Mouse (Mus musculus): Measurements from ENCODE around the gene Zfp512. TPM values are rescaled to one million over a fixed set of nuclear protein-coding genes. Genes with fewer than 3 reads are reported as not detected.
"Not testable (repeated sequence)": the region's sequence is repeated elsewhere in the genome, so short reads cannot be mapped to it uniquely, and the experiment has no call there.

Zfp512 gene
- polyA plus RNA-seq (2015; fragmentation: Nextera tagmentation; extraction: Ambion mirVana) = 94.8 and 106 TPM in 2 replicates

DNA sequence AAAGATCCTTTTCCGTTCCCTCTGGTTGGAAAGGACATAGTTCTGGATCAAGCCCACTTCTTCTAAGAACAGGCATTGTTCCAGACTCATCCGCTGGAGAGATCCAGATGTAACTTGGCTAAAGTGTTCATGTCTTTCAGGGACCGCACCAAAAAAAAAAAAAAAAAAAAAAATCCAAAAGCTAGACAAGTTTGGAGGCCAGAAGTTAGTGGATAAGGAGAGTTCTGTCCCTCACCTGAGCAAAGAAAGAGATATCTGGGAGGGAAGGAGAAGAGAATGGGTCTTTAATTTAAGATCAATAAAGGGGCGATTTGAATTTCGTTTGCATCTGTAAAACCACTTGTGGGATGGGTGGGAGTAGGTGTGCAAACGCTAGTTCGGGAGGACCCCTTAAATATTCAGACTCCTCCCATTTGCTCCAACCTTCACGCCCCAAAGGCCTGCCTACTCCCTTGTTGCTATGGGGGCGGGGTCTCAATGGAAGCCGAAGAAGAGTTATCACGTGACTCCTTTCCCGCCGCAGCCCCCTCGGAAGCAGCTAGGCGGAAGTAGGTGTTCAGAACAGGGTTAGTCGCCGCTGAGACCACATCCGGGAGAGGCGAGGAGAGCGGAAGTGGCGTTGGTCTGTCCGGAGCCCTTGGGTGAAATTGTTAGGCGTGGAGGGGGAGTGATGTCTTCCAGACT is at the start of gene Zfp512:
Gene Zfp512 (plus strand): TSS at position 554 of the 684 bp plus-strand sequence.
- H3K27ac ChIP-seq = 0 out of 2 replicates have a peak within 1 kb of the TSS, but pooled peaks have one; percentile 8
- H3K4me3 ChIP-seq = peak within 1 kb of the TSS; percentile 52
- WGBS = 7% methylated on average over 23 of the region's 23 CpGs

DNA sequence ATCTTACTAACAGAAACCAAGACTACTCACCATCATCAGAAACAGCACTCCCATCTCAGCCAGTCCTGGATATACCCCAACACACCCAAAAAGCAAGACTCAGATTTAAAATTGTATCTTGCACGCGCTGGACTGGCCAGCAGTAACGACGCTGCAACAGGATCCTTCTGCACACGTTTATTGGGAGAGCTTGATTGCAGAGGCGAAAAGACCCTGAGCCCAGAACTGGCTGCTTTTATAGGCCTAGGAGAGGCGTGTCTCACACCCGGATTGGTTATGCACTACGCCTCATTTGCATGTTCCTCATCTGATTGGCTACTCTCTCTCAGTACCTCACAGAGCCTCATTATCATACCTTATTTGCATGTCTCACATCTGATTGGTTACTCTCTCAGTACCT is 17.5 kb upstream of the Zfp512 start:
- H3K27me3 ChIP-seq; H3K4me2 ChIP-seq; H3K27ac ChIP-seq; H3K9ac ChIP-seq; H3K9me3 ChIP-seq (replicated peaks); H3K4me1 ChIP-seq; ATAC-seq; H3K4me3 ChIP-seq; H3K36me3 ChIP-seq (ENCODE audit: poor library complexity, severe bottlenecking): not testable (repeated sequence)
- 93% methylated on average over 9 of the region's 9 CpGs for WGBS

More for the DNA sequence above, at the start of gene Zfp512:
- H3K4me2 ChIP-seq = peak within 1 kb of the TSS; percentile 87
- no peaks in the 10 kb centered on the region for H3K27me3 ChIP-seq
- H3K4me1 ChIP-seq = peaks cover 19% of the 10 kb centered on the region
- ATAC-seq = peak; percentile 99
- H3K36me3 ChIP-seq (ENCODE audit: poor library complexity, severe bottlenecking) = no peaks in the 10 kb centered on the region
- H3K9ac ChIP-seq = peak within 1 kb of the TSS; percentile 73
- no peaks in the 10 kb centered on the region for H3K9me3 ChIP-seq (replicated peaks)

DNA sequence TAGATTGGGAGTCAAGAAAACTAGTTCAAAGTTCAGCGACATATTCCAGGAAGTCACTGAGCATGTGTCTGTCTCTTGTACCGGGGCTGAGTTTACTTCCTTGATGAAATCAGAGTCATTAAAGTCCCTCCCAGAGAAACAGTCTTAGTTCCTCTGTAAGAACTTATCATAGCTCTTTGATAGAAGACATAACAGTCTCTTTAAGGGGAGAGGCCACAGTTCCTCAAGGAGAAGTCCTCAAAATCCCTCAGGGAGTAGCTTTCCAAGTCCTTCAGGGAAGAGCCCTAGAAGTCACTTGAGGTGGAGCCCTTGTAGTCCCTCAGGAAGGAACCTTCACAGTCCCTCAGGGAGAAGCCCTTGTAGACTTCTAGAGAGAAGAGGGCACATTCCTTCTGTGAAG is 895 bp upstream of the Zfp512 start:
- no peak overlapping the region for H3K4me3 ChIP-seq

DNA sequence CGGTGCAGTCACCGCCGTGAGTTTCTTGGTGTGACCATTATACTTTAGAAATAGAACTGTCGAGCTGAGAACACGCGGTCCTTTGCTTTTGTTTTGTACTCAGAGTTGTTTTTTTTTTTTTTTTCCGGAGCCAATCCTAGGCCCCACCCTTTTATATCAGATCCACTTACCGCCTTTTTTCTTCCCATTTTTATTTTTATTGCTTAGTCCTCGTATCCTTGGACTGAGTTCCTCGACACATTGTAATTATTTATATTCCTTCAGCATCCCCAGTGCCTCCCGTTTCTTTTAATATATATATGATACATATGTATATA is 289 bp downstream of the Zfp512 start:
- peak overlapping the region; percentile 87 for H3K4me2 ChIP-seq
- 0% methylated on average over 11 of the region's 11 CpGs for WGBS
- H3K27me3 ChIP-seq = no peaks in the 10 kb centered on the region
- H3K27ac ChIP-seq = no peak overlapping the region
- peak overlapping the region; percentile 73 for H3K9ac ChIP-seq
- ATAC-seq = 0 out of 2 replicates have a peak, but pooled peaks have one; percentile 9
- no peaks in the 10 kb centered on the region for H3K9me3 ChIP-seq (replicated peaks)
- H3K4me1 ChIP-seq = peaks cover 19% of the 10 kb centered on the region
- H3K4me3 ChIP-seq = peak overlapping the region; percentile 52
- H3K36me3 ChIP-seq (ENCODE audit: poor library complexity, severe bottlenecking) = no peaks in the 10 kb centered on the region

More for the DNA sequence above, 895 bp upstream of the Zfp512 start:
- 95% methylated on average over 2 of the region's 2 CpGs for WGBS
- no peaks in the 10 kb centered on the region for H3K27me3 ChIP-seq
- H3K4me1 ChIP-seq = peaks cover 19% of the 10 kb centered on the region
- H3K9me3 ChIP-seq (replicated peaks) = no peaks in the 10 kb centered on the region
- H3K4me2 ChIP-seq = no peak overlapping the region
- H3K27ac ChIP-seq = no peak overlapping the region
- no peaks in the 10 kb centered on the region for H3K36me3 ChIP-seq (ENCODE audit: poor library complexity, severe bottlenecking)
- no peak for ATAC-seq
- H3K9ac ChIP-seq = no peak overlapping the region

DNA sequence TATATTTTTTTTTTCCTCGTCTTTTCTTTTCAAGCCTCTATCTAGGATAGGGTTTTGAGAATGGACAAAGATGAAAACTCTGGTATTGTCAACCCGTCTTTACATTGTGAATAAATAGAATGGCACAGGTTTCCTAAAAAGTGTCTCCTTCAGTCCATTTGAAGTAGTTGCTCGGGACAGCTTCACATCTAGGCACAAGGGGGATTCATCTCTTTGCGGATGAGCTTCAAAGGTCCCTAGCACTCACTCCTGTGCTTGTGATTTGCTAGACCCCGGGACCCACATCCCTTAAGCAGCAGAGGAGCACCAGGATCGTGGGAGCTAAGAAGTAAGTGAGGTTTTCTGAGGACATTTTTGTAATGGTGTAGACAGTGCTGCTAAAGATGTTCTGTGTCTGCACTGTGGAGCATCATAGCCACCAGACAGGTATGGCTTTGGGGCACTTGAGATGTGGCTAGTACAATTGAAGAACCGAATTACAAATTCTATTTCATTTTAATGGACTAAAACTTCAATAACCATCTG is 717 bp downstream of the Zfp512 start:
- H3K36me3 ChIP-seq (ENCODE audit: poor library complexity, severe bottlenecking) = no peaks in the 10 kb centered on the region
- no peak for ATAC-seq
- peak overlapping the region; percentile 52 for H3K4me3 ChIP-seq
- no peaks in the 10 kb centered on the region for H3K9me3 ChIP-seq (replicated peaks)
- H3K27ac ChIP-seq = 0 out of 2 replicates have a peak overlapping the region, but pooled peaks have one; percentile 8
- H3K27me3 ChIP-seq = no peaks in the 10 kb centered on the region
- H3K9ac ChIP-seq = peak overlapping the region; percentile 73
- WGBS = 20% methylated on average over 7 of the region's 7 CpGs
- peak overlapping the region; percentile 87 for H3K4me2 ChIP-seq
- peaks cover 19% of the 10 kb centered on the region for H3K4me1 ChIP-seq

DNA sequence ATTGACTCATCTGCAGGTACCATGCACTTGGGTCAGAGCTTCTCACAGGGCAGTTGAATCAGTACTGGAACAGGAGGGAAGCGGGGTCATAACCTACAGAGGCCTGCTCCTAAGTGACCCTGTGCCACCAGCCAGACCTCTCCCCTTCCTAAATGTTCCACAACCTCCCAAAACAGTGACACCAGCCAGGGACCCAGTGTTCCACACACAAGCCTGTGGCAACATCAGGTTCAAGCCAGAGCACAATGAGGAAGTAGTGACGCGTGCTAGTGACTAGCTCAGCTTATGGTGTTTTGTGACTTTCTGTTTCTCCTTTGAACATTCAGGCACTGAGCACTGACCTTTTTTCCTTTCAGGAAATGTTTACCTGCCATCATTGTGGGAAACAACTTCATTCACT is 15.6 kb downstream of the Zfp512 start:
- Histone ChIP-seq H3K9me3 (replicated peaks) (no peaks in the 10 kb centered on the region), H3K4me1 (no peaks in the 10 kb centered on the region), H3K4me2 (no peak overlapping the region), H3K27ac (no peak overlapping the region), H3K4me3 (no peak overlapping the region), H3K27me3 (no peaks in the 10 kb centered on the region), H3K36me3 (ENCODE audit: poor library complexity, severe bottlenecking) (peaks cover 73% of the 10 kb centered on the region), H3K9ac (no peak overlapping the region)
- WGBS = 94% methylated on average over 3 of the region's 3 CpGs
- ATAC-seq = no peak

DNA sequence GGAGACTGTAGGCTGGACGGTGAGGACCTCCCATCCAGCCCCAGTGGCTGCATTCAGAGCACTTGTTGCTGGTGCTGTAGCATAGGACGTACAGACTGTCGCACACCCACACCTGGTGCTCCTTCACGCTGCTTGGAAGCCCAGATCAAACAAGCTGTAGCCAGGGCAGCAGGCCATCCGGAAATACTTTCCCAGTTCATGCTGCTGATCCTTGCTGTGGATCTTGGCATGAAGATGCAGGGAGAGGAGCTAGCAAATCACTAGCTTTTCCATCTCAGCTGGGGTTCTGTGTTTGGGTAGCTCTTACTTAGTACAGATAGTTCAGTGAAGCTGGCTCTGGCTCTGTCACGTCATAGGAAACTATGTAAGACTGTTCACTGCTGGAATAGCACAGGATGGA is 17.5 kb downstream of the Zfp512 start:
- H3K4me1 ChIP-seq = no peaks in the 10 kb centered on the region
- no peak overlapping the region for H3K4me3 ChIP-seq
- no peaks in the 10 kb centered on the region for H3K27me3 ChIP-seq
- ATAC-seq = no peak
- H3K27ac ChIP-seq = no peak overlapping the region
- no peak overlapping the region for H3K9ac ChIP-seq
- peaks cover 91% of the 10 kb centered on the region for H3K36me3 ChIP-seq (ENCODE audit: poor library complexity, severe bottlenecking)
- WGBS = 94% methylated on average over 6 of the region's 6 CpGs
- no peaks in the 10 kb centered on the region for H3K9me3 ChIP-seq (replicated peaks)
- H3K4me2 ChIP-seq = no peak overlapping the region

DNA sequence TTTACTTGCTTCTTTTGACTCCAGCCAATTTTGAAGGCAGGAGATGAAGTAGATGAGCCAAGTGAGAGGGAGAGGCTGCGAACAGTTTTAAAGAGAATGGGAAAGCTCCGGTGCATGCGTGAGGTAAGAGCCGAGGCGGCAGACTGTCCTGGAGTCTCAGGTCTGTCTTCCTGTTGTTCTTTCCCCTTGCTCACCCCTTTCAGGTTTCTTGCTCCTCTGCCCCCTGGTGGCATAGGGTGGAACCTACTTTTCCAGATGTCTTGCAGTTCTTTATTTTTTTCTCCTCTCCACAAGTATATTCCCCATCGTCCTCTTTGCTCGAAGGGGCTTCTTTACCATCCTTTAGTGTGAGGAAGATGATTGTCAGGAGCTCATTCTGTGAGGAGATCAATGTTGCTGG is 18.1 kb downstream of the Zfp512 start:
- no peak for ATAC-seq
- H3K4me3 ChIP-seq = no peak overlapping the region
- H3K36me3 ChIP-seq (ENCODE audit: poor library complexity, severe bottlenecking) = peaks cover 95% of the 10 kb centered on the region
- no peaks in the 10 kb centered on the region for H3K4me1 ChIP-seq
- no peak overlapping the region for H3K4me2 ChIP-seq
- H3K27me3 ChIP-seq = no peaks in the 10 kb centered on the region
- no peak overlapping the region for H3K9ac ChIP-seq
- WGBS = 63% methylated on average over 7 of the region's 7 CpGs
- H3K9me3 ChIP-seq (replicated peaks) = no peaks in the 10 kb centered on the region
- no peak overlapping the region for H3K27ac ChIP-seq

DNA sequence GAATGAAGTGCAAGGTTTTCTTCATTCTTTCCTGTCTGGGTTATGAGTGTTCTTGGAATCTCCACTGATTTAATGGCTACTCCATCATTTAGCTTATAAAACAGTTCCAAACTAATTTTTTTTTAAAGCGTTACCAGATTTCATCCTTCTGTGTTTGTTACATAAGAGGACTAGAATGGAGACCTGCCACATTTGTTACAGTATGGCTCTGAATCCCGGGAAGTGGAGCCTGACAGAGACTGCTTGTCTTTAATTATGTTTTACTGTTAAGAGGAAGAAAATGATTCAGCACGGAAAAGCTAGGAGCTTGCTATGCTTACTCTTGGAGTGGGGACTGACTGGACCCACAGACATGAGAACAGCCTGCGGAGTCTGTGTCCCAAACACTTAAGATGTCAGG is 28.3 kb downstream of the Zfp512 start:
- Histone ChIP-seq H3K27me3 (no peaks in the 10 kb centered on the region), H3K27ac (no peak overlapping the region), H3K9me3 (replicated peaks) (no peaks in the 10 kb centered on the region), H3K9ac (no peak overlapping the region), H3K4me3 (no peak overlapping the region), H3K36me3 (ENCODE audit: poor library complexity, severe bottlenecking) (peaks cover 74% of the 10 kb centered on the region), H3K4me1 (no peaks in the 10 kb centered on the region), H3K4me2 (no peak overlapping the region)
- 93% methylated on average over 4 of the region's 4 CpGs for WGBS
- ATAC-seq = no peak

DNA sequence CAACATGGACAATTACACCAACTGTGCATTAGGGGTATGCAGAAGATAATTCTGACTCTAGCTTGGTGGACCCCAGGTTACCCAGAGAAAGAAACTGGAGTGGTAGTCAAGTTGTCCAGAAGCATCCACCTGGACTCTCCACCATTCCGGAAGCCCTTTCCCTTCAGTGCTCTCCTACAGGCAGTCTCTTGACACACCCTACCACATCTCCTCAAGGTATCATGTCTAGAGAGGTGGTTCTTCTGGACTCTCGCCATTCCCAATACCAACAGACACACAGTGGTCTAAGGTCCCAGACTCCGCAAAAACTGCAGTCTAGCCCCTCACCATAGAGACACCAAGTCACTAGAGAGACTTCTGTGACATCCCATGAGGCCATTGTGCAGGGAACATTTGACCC is 33.2 kb downstream of the Zfp512 start, which contains the start of gene 4930548H24Rik:
Gene 4930548H24Rik (plus strand): TSS at position 301 of the 400 bp plus-strand sequence.
- Histone ChIP-seq H3K9me3 (replicated peaks) (no peaks in the 10 kb centered on the region), H3K4me3 (no peak within 1 kb of the TSS), H3K27ac (no peak within 1 kb of the TSS), H3K27me3 (no peaks in the 10 kb centered on the region), H3K4me2 (no peak within 1 kb of the TSS), H3K36me3 (ENCODE audit: poor library complexity, severe bottlenecking) (peaks cover 25% of the 10 kb centered on the region), H3K4me1 (no peaks in the 10 kb centered on the region), H3K9ac (no peak within 1 kb of the TSS)
- ATAC-seq = no peak
- 96% methylated on average over 3 of the region's 3 CpGs for WGBS

DNA sequence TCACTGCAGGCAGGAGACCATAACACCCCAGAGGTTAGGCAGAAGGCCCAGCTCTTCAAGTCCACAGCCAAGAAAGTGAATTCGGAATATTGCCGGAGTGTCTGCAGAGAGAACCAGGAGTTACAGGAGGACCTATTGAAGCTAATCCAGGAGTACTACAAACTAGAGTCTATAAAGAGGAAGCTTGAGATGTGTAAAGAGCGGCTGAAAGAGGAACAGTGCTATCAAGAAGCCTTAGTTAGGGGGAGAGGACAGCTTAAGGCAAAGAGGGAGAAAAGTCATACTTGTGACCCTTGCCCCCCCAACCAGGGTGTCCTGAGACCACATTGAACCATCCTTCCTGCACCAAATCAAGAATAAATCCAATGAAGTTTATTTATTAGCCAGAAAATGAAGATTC is 35.7 kb downstream of the Zfp512 start:
- ATAC-seq = no peak
- no peak overlapping the region for H3K4me2 ChIP-seq
- no peaks in the 10 kb centered on the region for H3K27me3 ChIP-seq
- H3K4me1 ChIP-seq = no peaks in the 10 kb centered on the region
- H3K36me3 ChIP-seq (ENCODE audit: poor library complexity, severe bottlenecking) = peaks cover 2% of the 10 kb centered on the region; the same call in 1 of the 2 replicates
- H3K27ac ChIP-seq = no peak overlapping the region
- no peak overlapping the region for H3K9ac ChIP-seq
- H3K9me3 ChIP-seq (replicated peaks) = no peaks in the 10 kb centered on the region
- 99% methylated on average over 3 of the region's 3 CpGs for WGBS
- no peak overlapping the region for H3K4me3 ChIP-seq

DNA sequence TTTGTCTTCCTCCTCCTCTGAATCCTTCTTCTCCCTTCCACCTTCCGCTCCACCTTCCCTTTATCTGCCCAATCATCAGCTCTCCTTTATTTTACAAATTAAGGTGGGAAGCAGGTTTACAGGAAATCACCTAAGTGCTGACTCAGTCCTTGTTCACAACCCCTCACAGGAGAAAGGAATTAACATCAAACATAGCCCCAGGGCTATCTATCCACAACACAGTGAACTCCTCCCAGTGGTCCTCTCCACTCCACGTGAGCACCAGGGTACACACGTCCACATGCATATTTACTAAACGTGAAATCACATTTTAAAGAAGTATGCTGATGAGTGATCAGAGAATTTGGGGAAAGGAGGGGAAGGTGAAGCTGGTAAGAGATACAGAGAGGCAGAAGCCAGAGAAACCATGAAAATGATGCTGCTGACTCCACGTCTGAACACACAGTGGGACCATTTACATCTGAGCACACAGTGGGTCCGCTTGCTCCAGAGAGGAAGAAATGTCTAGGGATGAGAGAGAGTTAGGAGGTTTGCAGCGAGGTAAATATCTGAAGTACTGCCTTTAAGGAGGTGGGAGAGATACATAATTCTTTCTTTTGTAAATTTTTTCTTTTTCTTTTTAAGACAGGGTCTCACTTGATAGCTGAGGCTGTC is 37.0 kb downstream of the Zfp512 start:
- Histone ChIP-seq H3K27ac (no peak overlapping the region), H3K4me3 (no peak overlapping the region), H3K9me3 (replicated peaks) (no peaks in the 10 kb centered on the region), H3K4me2 (no peak overlapping the region), H3K4me1 (no peaks in the 10 kb centered on the region), H3K36me3 (ENCODE audit: poor library complexity, severe bottlenecking) (peaks cover 2% of the 10 kb centered on the region; the same call in 1 of the 2 replicates), H3K9ac (no peak overlapping the region), H3K27me3 (no peaks in the 10 kb centered on the region)
- no peak for ATAC-seq
- 74% methylated on average over 7 of the region's 7 CpGs for WGBS
